Mouse (Mus musculus): Measurements from ENCODE around the gene Mrpl43.
"Not testable (repeated sequence)": the region's sequence is repeated elsewhere in the genome, so short reads cannot be mapped to it uniquely, and the experiment has no call there.

Gene Mrpl43

DNA sequence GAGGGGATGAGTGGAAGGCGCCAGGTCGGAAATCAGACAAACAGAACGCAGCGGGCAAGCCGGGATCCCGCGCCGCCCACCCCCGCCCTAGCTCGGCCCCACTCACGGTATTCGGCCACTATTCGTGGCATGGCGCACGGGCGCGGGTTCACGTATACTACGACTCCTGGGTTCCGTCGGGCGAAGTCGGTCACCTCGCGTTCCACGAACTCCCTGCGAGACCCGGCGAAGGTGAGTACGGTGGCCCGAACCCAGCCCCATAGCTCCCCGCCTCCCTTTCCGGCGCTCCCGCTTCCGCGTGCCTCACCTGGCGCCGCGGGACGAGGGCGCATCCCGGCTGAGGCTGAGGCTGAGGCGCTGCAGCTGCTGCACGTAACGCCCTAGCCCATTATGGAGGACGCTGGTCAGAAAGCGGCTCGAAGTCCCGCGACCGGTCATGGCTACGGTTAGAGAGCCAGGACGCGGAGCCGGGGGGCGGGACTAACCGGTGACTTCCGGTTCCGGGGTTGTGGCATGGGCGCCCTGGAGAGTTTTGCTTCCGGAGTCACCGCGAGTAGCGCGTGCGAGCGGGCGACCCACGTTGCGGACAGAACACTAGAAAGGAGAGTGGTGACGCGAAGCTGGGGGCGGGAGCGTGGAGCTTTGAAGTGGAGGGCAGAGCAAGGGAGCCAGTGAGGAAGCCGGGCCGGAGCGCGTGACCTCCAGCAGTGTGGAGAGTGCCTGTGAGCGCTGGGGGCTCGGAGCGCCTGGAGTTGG, at the start of gene Mrpl43:
Mrpl43 (minus strand) TSS at position 486 of the 756 bp plus-strand sequence.
- DNase-seq (ENCODE audit: low spot score): peak; percentile 91

DNA sequence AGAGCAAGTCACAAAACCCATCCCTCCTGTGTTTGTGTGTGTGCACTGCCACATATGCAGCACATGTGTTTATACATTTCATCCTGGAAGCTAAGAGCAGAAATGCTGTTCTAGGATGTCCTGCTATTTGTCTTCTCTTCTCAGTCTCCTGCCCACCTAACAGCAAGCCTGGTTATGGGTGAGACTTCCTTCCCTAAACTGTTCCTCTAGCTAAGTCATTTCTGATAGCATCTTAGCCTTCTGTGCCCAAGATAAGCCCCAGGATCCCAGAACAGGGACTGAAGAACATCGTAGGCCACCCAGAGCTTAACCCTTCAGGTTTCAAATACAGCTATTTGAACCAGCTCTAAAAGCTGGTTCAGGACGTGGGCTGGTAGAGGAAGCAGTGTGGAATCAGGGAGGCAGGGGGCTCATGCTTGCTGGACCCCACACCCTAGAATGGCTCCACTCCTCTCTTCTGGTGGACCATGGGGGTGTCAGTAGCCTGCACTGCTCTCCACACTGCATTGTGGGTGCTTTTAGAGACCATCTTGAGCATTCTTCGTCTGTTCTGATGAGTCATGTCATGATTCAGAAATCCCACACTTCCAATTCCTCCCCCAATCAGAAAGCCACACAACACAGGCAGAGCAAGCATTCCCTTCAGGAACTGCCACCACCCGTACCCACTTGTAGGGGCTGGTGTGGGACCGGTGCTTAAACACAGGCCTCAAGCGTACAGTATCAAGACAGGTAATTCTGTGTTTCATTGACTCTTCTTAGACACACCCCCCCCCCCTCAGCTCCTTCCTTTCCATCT, 48.8 kb upstream of the Mrpl43 start:
- no peak for DNase-seq (ENCODE audit: low spot score)

DNA sequence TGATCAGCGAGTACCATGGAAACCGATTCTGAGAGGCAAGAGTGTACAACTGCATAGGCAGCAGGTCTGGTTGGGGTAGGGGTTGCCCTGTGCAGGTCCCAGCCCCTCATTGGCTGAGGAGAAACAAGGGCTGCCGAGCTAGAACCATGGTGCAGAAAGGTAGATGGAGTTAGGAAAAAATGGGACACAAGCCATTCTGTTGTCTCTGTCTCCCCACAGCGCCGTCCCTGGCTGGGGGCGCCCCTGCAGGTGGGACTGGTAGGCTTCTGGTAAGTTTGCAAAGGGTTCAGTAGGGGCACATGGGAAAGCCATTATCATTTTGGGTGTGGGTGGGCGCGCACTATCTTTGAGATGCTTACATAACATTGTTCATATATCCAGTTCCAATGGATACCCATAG, 47.2 kb upstream of the Mrpl43 start:
- DNase-seq (ENCODE audit: low spot score): no peak

DNA sequence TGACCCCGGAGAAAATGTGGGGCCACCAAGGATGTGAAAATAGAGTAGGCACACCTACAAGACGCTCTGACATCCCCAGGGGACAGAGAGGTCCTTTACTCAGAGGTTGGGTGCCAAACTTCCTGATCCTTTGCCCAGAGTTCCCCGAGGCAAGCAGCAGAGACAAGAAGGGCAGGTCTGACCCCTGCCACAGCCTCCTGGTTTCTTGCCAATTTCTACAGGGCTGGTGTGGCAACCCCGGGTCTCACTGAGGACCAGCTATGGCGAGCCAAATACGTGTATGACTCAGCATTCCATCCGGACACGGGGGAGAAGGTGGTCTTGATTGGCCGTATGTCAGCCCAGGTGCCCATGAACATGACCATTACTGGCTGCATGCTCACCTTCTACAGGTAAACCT, 43.3 kb upstream of the Mrpl43 start:
- DNase-seq (ENCODE audit: low spot score): no peak

DNA sequence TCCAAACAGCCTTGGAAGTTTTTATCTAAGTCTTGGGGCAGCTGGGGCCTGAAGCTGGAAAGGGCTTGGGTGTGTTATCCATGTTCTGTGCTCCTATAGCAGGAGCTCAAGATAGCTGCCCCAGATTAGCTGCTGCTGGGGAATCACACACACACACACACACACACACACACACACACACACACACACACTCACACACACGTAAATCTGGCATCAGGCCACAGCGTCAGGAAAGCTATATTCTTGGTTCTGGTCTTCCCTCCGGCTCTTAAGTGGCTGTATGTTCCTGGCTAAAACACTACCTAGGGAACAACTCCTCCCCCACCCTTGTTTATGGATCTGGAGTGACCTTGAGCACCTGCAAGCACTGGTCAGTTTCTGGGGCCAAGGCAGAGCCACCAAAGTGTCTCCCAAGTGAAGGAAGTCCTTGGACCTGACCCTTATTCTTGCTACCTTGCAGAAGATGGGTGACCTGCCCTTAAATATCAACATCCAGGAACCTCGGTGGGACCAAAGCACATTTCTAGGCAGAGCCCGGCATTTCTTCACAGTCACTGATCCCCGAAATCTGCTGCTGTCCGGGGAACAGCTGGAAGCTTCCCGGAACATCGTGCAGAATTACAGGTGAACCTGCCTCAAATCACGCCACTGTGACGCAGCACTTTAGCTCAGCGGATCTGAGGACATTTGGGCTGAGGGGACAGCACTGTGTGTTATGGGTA, 42.6 kb upstream of the Mrpl43 start:
- DNase-seq (ENCODE audit: low spot score): no peak

DNA sequence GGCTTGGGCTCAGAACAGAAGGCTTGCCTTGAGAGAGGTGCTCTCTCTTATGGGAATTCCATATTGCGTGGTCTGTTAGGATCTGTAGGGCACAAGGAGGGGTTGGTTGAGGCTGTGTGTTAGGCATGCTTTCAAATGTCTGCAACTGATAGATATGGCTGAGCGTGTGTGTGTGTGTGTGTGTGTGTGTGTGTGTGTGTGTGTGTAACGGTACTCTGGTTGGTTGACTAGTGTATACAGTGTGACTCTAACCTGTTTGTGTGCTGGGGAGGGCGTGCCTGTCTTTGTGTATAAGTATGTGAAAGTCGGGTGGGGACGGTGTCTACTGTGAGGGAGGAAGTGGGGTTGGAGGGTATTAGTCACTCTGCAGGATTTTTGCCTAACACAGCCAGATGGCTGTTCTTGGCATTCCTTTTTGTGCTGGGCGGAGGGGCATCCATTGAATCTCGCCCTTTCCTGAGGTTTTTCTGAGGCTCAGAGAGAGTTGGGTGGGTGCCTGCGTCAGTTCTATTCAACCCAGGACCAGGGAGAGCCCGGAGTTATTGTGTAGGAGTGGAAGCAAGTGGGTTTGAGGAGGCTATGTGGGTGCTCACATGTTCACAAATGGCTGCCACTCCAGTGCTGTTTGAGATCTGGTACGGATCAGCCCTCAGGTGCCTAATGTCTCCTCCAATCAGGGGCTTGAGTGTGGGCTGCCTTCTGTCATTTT, 41.8 kb upstream of the Mrpl43 start:
- DNase-seq (ENCODE audit: low spot score): no peak

DNA sequence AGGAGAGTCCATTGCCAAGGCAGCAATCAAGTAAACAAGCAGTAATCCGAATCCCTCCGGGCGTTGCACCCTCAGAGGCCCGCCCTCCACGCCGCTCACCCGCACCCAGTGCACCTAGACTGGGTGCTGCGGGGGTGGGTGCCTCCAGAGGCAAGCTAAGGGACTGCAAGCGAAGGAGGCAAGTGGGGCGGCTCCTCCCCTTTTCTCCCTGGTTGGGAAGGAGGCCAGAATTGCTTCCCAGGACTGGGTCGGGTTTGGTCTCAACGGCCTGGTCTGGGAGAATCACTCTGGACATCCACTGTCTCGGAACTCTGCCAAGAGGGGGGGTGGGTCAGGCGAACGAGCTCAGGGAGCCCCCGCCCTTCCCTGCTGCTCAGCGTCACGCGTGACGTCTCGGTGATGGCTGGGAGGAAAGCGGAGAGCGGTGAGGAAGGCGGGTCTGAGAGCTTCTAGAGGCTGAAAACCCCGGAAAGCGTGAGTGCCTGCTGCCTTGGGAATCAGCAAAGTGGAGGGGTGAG, 41.2 kb upstream of the Mrpl43 start, which contains the start of gene Sfxn3:
Sfxn3 (plus strand) TSS at position 87 of the 518 bp plus-strand sequence.
- DNase-seq (ENCODE audit: low spot score): peak; percentile 87

DNA sequence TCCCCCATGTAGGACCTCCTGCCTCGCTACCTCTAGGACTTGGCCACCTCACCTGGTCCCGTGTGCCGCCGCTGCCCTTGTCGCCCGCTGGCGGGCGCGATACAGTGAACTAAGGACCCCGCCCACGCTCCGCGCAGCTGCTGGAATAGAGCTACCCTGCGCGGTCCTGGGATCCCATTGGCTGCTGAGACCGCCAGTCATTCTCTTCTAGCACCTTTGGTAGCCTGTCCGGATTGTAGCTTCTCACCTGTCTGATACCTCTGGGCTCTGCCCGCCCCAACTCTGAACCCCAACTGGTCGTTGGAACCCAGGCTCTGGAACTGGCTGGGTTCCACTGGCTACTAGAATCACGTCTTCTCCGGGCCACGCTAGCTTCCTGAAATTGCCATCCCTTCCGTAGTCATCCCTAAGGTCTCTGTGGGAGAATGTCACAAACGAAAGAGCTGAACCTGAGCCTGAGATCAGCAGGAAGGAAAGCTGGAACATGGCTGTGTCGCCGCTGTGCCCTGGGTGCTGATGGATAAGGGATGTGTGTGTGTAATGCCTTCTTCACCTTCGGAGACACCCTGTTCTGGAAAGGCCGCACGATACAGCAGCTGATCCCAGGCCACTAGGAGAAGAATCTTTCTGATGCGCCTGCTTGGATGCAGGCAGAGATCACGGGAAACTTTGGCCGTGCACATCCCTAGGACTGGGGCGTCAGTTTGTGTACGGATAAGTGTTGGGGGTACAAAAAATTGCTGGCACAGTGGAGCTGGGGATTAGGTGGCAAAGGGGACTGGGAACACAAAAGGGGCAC, 40.5 kb upstream of the Mrpl43 start:
- DNase-seq (ENCODE audit: low spot score): peak; percentile 44

DNA sequence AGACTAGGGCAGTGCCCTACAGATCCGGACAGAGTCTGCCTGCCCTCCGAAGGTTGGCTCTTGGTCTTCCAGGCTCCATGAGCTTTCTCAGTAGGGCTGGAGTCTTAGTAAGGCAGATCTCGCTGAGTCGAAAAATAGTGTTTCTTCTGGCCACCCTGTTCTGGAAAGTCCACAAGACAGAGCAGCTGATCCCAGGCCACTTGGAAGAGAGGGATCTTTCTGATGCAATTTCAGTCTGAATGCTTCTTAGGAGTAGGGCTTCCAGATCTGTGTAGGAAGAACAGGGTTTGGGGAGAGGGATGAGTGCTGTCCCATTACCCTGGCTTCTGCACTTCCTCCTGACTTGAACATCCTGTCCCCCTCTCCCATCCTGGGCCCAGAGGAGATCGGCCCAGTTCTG, 39.4 kb upstream of the Mrpl43 start, which contains the start of gene Pdzd7:
Pdzd7 (minus strand) TSS at position 67 of the 400 bp plus-strand sequence.
- no peak for DNase-seq (ENCODE audit: low spot score)

DNA sequence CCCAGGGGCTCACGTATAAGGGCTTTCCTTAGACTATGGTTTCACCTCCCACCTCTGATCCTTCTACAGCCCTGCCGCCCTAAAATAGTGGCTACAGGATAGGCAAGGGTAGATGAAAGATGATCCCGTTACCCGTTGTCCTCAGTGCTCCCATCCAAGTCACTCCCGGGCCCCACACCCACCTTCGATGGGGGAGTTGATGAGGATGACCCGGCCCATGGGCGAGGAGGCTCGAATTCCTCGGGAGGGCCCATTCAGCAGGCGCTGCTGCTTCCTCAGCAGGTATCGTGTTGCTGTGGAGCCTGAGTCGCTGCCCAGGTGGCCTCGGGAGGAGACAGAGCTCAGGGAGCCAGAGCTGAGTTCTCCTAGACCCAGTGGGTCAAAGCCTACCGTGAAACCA, 39.0 kb upstream of the Mrpl43 start:
- no peak for DNase-seq (ENCODE audit: low spot score)

DNA sequence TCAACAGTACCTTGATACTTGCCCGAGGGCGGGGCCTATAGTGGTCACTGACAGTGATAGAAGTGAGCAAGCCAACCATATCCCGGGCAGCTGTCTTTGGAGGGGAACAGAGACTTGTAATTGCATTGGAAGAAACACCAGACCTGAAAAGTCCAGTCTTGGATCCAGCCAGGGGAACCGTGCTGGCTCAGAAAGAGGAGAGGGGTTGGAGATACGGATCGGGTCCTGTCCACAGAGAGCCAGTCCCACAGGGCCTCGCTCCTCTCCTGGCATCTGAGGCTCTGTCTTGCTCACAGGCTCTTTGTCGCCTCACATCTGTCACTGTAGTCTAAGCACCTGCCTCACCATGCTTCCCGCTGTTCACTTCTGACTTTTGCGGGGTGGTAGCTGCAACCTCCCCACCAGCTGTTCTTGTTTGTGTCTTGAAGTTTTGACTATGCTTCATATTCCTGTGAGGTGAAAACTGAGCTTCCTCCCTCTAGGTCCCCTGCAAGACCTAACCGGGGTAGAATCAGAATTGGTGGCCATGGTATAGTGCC, 38.2 kb upstream of the Mrpl43 start:
- no peak for DNase-seq (ENCODE audit: low spot score)

DNA sequence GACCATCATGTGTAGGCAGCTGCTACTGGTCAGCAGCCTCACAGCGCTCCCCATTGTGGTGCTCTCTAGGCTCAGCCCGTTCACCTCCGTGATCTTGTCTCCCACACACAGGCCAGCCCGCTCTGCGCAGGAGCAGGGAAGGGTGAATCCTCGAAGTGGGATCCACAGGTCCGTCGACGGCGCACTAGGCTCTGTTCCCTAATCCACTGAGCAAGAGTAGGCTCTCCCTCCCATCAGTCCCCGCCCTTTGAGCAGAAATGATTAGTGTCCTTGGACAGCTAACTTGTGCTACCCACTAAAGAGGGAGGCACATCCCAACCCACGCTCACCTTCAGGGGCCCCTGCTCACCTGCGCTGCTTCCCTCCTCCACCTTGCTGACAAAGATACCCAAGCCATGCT, 34.0 kb upstream of the Mrpl43 start:
- no peak for DNase-seq (ENCODE audit: low spot score)

DNA sequence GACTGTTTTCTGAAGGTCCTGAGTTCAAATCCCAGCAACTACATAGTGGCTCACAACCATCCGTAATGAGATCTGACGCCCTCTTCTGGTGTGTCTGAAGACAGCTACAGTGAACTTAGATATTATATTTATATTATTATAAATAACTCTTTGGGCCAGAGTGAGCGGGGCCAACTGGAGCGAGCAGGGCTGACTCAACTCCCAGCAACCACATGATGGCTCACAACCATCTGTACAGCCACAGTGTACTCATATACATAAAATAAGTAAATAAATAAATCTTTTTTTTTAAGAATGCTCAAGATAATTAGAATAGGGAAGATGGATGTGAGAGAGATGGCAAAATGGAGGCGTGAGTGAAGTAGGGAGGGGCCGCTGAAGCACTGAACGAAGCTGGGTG, 32.0 kb upstream of the Mrpl43 start:
- DNase-seq (ENCODE audit: low spot score): not testable (repeated sequence)

DNA sequence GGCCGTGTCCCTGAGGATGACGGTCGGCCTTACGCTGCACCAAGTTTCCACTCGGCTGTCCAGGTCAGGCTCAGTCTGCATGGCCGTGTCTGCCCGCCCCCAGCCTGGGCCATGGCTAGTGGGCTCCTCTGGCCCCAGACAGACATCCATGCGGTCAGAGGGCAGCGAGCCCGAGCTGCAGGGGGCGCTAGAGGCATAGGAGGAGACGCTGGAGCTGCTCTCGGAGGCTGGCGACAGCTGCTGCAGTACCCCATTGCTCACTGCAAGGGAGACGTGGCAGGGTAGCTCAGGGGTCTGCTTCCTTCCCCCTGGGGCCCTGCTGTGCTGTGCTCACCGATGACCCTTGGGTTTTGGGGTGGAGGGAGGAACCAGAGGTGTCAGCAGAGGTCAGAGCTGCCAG, 30.6 kb upstream of the Mrpl43 start:
- no peak for DNase-seq (ENCODE audit: low spot score)

DNA sequence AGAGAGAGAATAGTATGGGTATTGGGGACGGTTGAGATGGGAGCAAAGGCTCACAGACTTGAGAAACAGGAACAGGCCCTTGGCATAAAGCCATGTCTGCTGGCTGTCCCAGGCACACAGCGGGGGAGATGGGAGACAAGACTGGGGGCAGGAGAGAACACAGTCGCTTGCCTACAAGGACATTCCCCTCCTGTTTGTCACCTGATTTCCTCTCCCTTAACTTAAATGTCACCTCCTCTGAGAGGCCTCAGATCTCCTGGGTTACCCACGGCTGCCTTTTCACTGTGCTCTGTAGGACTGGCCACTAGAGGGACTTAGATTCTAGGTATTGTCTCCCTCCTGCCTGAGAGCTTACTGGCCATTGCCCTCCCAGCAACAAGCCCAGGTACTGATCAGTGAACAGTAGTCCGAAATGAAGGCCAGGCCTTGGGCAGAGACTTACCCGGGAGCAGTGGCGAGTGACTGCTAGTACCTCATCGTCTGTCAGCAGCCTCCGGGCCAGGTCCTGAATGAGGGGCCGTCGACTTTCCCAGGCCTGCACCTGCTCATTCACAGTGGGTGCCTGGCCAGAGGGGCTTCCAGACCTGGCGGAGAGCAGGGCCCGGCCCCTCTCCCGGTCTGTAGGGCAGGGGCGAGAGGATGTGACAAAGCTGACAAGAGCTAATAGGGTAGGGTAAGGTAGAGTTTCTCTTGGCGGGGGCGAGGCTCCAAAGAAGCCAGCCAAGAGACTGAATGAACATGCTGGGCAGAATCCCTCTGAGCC, 26.5 kb upstream of the Mrpl43 start:
- no peak for DNase-seq (ENCODE audit: low spot score)

DNA sequence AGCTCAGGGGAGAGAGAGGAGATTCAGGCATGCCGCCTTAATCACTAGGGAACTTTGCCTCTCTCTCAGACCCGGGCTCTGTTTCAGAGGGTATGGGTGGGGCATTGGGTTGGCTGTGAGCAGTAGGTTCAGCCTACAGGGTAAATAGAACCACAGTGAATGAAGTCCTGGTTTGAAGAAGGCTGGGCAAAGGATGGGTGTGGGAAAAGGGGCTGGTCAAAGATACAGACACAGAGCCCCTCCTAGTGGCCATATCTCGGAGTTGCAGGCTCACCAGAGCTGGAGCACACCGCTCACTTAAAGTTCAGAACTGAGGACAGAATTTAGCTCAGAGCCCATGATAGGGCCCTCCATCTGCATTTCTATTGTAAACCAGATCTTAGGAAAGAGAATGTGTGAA, 25.5 kb upstream of the Mrpl43 start:
- no peak for DNase-seq (ENCODE audit: low spot score)

DNA sequence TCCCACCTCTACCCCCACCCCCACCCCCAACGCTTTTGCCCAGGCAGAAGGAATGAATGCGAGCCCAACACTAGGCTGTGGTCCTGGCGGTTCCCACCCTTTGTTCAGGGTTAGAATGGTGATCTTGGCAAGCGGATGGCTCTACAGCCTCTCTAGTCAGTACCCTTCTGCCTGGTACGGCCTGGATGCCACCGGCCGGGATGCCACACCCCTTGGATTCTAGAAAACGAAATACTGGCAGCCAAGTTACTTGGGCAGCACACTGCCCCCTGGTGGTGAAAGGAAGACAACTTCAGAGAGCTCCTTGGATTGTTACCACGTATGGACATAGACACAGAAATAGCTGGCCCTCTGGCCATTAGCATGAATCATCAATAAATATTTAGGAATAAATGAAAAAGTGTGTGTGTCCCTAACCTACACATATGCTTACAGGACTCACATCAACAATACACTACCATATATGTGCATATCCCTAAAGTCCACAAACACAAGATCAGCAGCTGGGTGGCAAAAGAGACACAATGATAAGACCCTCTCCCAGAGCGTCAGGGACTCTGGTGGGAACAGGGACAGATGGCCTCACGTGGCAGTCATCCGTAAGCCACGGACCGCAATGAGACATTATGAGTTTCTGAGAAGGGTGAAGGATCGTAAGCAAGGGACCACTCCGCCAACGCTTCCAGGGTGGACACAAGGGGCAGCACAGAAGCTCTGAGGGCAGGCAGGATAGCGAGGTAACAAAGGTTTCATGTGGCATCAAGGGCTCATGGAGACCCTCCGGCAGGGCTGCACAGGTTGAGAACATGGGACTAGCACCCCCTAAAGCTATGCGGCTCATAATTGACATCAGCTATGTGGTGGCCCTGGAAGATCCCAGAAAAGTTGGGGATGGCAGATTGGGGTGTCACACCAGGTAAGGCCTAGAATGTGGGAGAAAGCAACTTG, 24.8 kb upstream of the Mrpl43 start:
- DNase-seq (ENCODE audit: low spot score): no peak

DNA sequence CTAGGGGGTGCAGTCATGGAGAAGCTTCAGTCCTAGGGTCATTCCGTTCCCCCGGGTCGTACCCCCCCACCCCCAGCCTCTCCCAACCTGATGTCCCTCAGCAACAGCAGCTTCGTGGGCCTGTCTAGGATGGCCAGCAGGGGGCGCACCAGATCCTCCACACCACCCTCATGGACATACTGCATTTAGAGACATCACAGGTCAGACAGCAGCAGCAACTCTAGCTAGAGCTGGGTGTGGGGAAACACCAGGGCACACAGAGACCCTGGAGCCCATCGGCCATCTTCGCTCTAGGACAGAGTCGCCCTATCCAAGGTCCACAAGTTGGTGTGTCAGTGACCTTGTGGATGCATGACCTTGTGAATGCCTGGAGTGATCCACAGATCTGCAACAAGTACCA, 23.9 kb upstream of the Mrpl43 start:
- no peak for DNase-seq (ENCODE audit: low spot score)

DNA sequence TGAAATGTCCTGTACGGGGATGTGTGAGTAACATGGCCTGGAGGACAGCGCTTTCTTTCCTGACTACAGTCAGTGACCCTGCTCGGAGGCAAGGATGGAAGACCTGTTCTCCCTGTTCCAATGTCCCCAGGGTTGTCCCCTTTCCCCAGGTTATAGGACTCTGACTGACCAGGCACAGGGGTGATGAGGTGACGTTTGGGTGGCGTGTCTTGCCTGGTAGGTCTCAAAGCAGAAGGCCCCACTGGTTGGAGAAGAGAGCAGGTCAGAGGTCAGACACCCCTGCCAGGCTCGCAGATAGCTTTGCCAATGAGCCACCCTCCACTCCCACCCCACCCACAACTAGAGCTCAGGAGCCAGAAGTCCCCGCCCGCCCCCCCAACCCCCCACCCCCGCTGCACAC, 23.3 kb upstream of the Mrpl43 start:
- no peak for DNase-seq (ENCODE audit: low spot score)
